Mouse (Mus musculus) CH12.LX (cell line): ENCODE results near the gene Dnah3. TPM values are rescaled to one million over a fixed set of nuclear protein-coding genes. Genes with fewer than 3 reads are reported as not detected.

Source experiments
- DNase-seq: peaks from one replicate; pipeline ENCODE4 v3.0.0-alpha.2; 2013; ENCODE audit errors: extremely low read depth
- H3K27ac ChIP-seq: 2 replicates; pipeline ENCODE4 v1.5.1; 2012; ENCODE audit warnings: low read depth, mild to moderate bottlenecking, control low read depth, moderate library complexity; ENCODE audit not compliant: insufficient read depth
- H3K27me3 ChIP-seq: replicated peaks from 2 replicates; pipeline ENCODE3; 2012; ENCODE audit warnings: inconsistent platforms
- H3K36me3 ChIP-seq, 2 experiments: replicated peaks in 1 of 2; 2 replicates each; pipeline versions ENCODE3 to v1.6.1; 2012; ENCODE audit warnings: inconsistent platforms in 1 of 2, low read length in 1 of 2, mild to moderate bottlenecking in 1 of 2, mixed read lengths in 1 of 2, moderate library complexity in 1 of 2; ENCODE audit not compliant: control insufficient read depth in 1 of 2, insufficient read depth in 1 of 2
- H3K4me1 ChIP-seq, 2 experiments: 2 replicates each; pipeline ENCODE4 v1.6.1; 2012; ENCODE audit warnings: inconsistent platforms in 1 of 2, moderate library complexity in 1 of 2; ENCODE audit not compliant: insufficient read depth in 2 of 2, control insufficient read depth in 1 of 2
- H3K4me2 ChIP-seq: 2 replicates; pipeline ENCODE4 v1.6.1; 2012; ENCODE audit warnings: low read depth, mild to moderate bottlenecking, control low read depth; ENCODE audit not compliant: poor library complexity, insufficient read depth, severe bottlenecking
- H3K4me3 ChIP-seq, 3 experiments: fragments of 150-350 bp in 1 of 3; sonication (generic) in 1 of 3; replicated peaks in 1 of 3; 2 replicates each; pipeline versions ENCODE3 to v1.5.1; 2011 to 2012; ENCODE audit warnings: low read depth in 2 of 3, low read length in 2 of 3, mild to moderate bottlenecking in 2 of 3, moderate library complexity in 2 of 3, control low read depth in 1 of 3, improper control_type of control experiment in 1 of 3, inconsistent platforms in 1 of 3, mixed read lengths in 1 of 3; ENCODE audit not compliant: poor library complexity in 1 of 3
- H3K79me2 ChIP-seq: replicated peaks from 2 replicates; pipeline ENCODE4 v1.6.1; 2012; ENCODE audit warnings: mild to moderate bottlenecking, moderate library complexity; ENCODE audit not compliant: control insufficient read depth, poor library complexity, insufficient read depth, severe bottlenecking; ENCODE audit errors: extremely low read depth
- H3K9ac ChIP-seq: 2 replicates; pipeline ENCODE4 v1.6.1; 2012; ENCODE audit warnings: low read depth, mild to moderate bottlenecking, control low read depth, moderate library complexity; ENCODE audit not compliant: insufficient read depth
- H3K9me3 ChIP-seq: replicated peaks from 2 replicates; pipeline ENCODE3; 2012; ENCODE audit warnings: low read length, inconsistent platforms, mixed read lengths
- BHLHE40 ChIP-seq: IDR thresholded peaks from 2 replicates; pipeline ENCODE4 v1.6.1; 2011; ENCODE audit warnings: mild to moderate bottlenecking, low read depth, low read length, improper control_type of control experiment
- CTCF ChIP-seq, 2 experiments: IDR thresholded peaks in 1 of 2; conservative IDR thresholded peaks in 1 of 2; 2 replicates each; pipeline ENCODE4 v1.5.1; 2011 to 2012; ENCODE audit warnings: low read depth in 2 of 2, low read length in 2 of 2, improper control_type of control experiment in 1 of 2, inconsistent platforms in 1 of 2, mild to moderate bottlenecking in 1 of 2, moderate library complexity in 1 of 2
- E2F4 ChIP-seq: IDR thresholded peaks from 2 replicates; pipeline ENCODE4 v1.6.1; 2011; ENCODE audit warnings: low read depth, low read length, improper control_type of control experiment; ENCODE audit not compliant: insufficient replicate concordance
- ELF1 ChIP-seq: IDR thresholded peaks from 2 replicates; pipeline ENCODE4 v1.6.1; 2014; ENCODE audit warnings: low read depth, mild to moderate bottlenecking, inconsistent platforms, low read length, improper control_type of control experiment
- EP300 ChIP-seq: IDR thresholded peaks from 2 replicates; pipeline ENCODE4 v1.6.1; 2011; ENCODE audit warnings: low read length, improper control_type of control experiment
- ETS1 ChIP-seq: conservative IDR thresholded peaks from 2 replicates; pipeline ENCODE4 v1.6.1; 2012; ENCODE audit warnings: low read depth, mild to moderate bottlenecking, inconsistent platforms, low read length, improper control_type of control experiment, moderate library complexity
- GABPA ChIP-seq: IDR thresholded peaks from 2 replicates; pipeline ENCODE4 v1.6.1; 2012; ENCODE audit warnings: low read depth, low read length, improper control_type of control experiment, inconsistent platforms; ENCODE audit not compliant: insufficient replicate concordance
- HCFC1 ChIP-seq: IDR thresholded peaks from 2 replicates; pipeline ENCODE4 v1.6.1; 2012; ENCODE audit warnings: low read depth, mild to moderate bottlenecking, inconsistent platforms, low read length, improper control_type of control experiment
- IRF4 ChIP-seq: IDR thresholded peaks from 2 replicates; pipeline ENCODE4 v1.6.1; 2014; ENCODE audit warnings: low read depth, mild to moderate bottlenecking, inconsistent platforms, low read length, improper control_type of control experiment
- JUND ChIP-seq: conservative IDR thresholded peaks from 2 replicates; pipeline ENCODE4 v1.6.1; 2011; ENCODE audit warnings: low read depth, low read length, improper control_type of control experiment
- MAX ChIP-seq: IDR thresholded peaks from 2 replicates; pipeline ENCODE4 v1.6.1; 2011; ENCODE audit warnings: low read length, improper control_type of control experiment
- MXI1 ChIP-seq: IDR thresholded peaks from 2 replicates; pipeline ENCODE4 v1.6.1; 2011; ENCODE audit warnings: mild to moderate bottlenecking, low read depth, low read length, improper control_type of control experiment
- NELFE ChIP-seq: IDR thresholded peaks from 2 replicates; pipeline ENCODE4 v1.6.1; 2011; ENCODE audit warnings: low read depth, low read length, improper control_type of control experiment
- NRF1 ChIP-seq: IDR thresholded peaks from 2 replicates; pipeline ENCODE4 v1.6.1; 2014; ENCODE audit warnings: low read depth, mild to moderate bottlenecking, inconsistent platforms, low read length, improper control_type of control experiment, moderate library complexity
- POLR2A ChIP-seq: IDR thresholded peaks from 2 replicates; pipeline ENCODE4 v1.6.1; 2011; ENCODE audit warnings: low read depth, mild to moderate bottlenecking, improper control_type of control experiment, low read length
- POLR2AphosphoS2 ChIP-seq: IDR thresholded peaks from 2 replicates; pipeline ENCODE4 v1.6.1; 2011; ENCODE audit warnings: low read depth, low read length, improper control_type of control experiment
- RAD21 ChIP-seq: IDR thresholded peaks from 2 replicates; pipeline ENCODE4 v1.6.1; 2011; ENCODE audit warnings: low read depth, mild to moderate bottlenecking, low read length, improper control_type of control experiment, moderate library complexity
- RCOR1 ChIP-seq: conservative IDR thresholded peaks from 2 replicates; pipeline ENCODE4 v1.6.1; 2012; ENCODE audit warnings: low read depth, mild to moderate bottlenecking, inconsistent platforms, low read length, improper control_type of control experiment
- SIN3A ChIP-seq: IDR thresholded peaks from 2 replicates; pipeline ENCODE4 v1.6.1; 2012; ENCODE audit warnings: low read length, improper control_type of control experiment, inconsistent platforms
- SMC3 ChIP-seq: IDR thresholded peaks from 2 replicates; pipeline ENCODE4 v1.6.1; 2011; ENCODE audit warnings: low read depth, low read length, improper control_type of control experiment
- UBTF ChIP-seq: IDR thresholded peaks from 2 replicates; pipeline ENCODE4 v1.6.1; 2012; ENCODE audit warnings: low read depth, mild to moderate bottlenecking, inconsistent platforms, low read length, improper control_type of control experiment, moderate library complexity
- USF1 ChIP-seq: IDR thresholded peaks from 2 replicates; pipeline ENCODE4 v1.6.1; 2014; ENCODE audit warnings: low read depth, mild to moderate bottlenecking, inconsistent platforms, low read length, improper control_type of control experiment
- ZKSCAN1 ChIP-seq: IDR thresholded peaks from 2 replicates; pipeline ENCODE4 v1.6.1; 2012; ENCODE audit warnings: low read depth, inconsistent platforms, low read length, improper control_type of control experiment, borderline replicate concordance
- ZMIZ1 ChIP-seq: IDR thresholded peaks from 2 replicates; pipeline ENCODE4 v1.6.1; 2012; ENCODE audit warnings: low read depth, mild to moderate bottlenecking, inconsistent platforms, low read length, improper control_type of control experiment
- dilution Hi-C: fragments of 300-500 bp; cut with MboI; formaldehyde crosslinking; loops from 2 replicates; pipeline ENCODE4 v1.14.3; 2020; ENCODE audit warnings: low sequenced_read_pairs; ENCODE audit not compliant: extremely low pct_unique_long_range_greater_than_20kb, extremely low pct_ligation_motif_present
- in situ Hi-C: fragments of 300-500 bp; cut with MboI; formaldehyde crosslinking; loops from 3 replicates; pipeline ENCODE4 v1.14.3; 2019; ENCODE audit warnings: low sequenced_read_pairs, low pct_ligation_motif_present, low pct_unique_long_range_greater_than_20kb, mixed read lengths
- polyA plus RNA-seq: library from polyadenylated mRNA; unstranded; fragments of >175 nt; gene quantifications from 2 replicates; pipeline ENCODE4 v1.2.1, GENCODE M21; 2012; ENCODE audit warnings: low read depth; ENCODE audit not compliant: insufficient read length
- total RNA-seq, 2 experiments: library from RNA; depleted of rRNA; stranded (reverse); fragments of 300-350 nt in 1 of 2; fragments of >200 nt in 1 of 2; gene quantifications; 2 replicates each; pipeline ENCODE4 v1.2.3; 2012 to 2014

The Dnah3 gene
- total and polyA plus RNA-seq, 3 experiments: not detected

- peaks cover 0 to 6% of the 10 kb centered on the region in 2 experiments; a peak in 1 of 4 replicates for H3K4me1 ChIP-seq
- dilution Hi-C loops: no loop called here
These were observed 214.7 kb downstream of the Dnah3 start for GRCm38 (mm10) chr7:119880345-119880744.

DNA sequence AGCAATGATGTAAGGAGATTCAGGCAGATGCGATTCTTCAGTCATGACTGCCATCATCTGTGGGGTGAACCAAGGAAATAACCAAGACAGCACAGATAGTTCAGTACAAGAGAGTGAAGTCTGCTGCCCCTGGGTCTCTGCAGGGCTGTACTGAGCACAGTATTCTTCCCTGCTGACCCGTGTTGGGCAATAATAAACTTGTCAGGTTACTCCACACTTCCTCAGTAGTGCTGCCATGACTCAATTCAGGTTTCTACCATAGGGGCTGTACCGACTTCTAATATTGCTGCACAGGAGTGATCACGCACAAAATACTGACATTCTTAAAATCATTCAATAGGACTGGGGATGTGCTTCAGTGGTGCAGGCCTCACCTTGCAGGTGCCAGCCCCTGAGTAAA lies 215.9 kb downstream of the Dnah3 start:
- H3K27me3 ChIP-seq: no peaks in the 10 kb centered on the region
- in situ Hi-C loops: no loop called here
- H3K4me1 ChIP-seq: peaks cover 0 to 6% of the 10 kb centered on the region in 2 experiments; a peak in 1 of 4 replicates
- dilution Hi-C loops: no loop called here
- no peaks in the 10 kb centered on the region for H3K79me2 ChIP-seq
- H3K4me2 ChIP-seq: no peak overlapping the region
- H3K36me3 ChIP-seq: peaks cover 0 to 11% of the 10 kb centered on the region in 2 experiments
- H3K27ac ChIP-seq: no peak overlapping the region
- TF ChIP-seq HCFC1 (no peak), GABPA (no peak), IRF4 (no peak)
- H3K4me3 ChIP-seq: no peak overlapping the region
- H3K9ac ChIP-seq: no peak overlapping the region
- no peaks in the 10 kb centered on the region for H3K9me3 ChIP-seq
- no peak for DNase-seq

More at GRCm38 (mm10) chr7:119880345-119880744, 214.7 kb downstream of the Dnah3 start:
- Histone ChIP-seq H3K9ac (no peak overlapping the region), H3K79me2 (no peaks in the 10 kb centered on the region), H3K9me3 (no peaks in the 10 kb centered on the region), H3K4me2 (no peak overlapping the region), H3K36me3 (peaks cover 0 to 9% of the 10 kb centered on the region in 2 experiments), H3K4me3 (no peak overlapping the region), H3K27ac (no peak overlapping the region), H3K27me3 (no peaks in the 10 kb centered on the region)
- in situ Hi-C loops: no loop called here
- no peak for DNase-seq
- TF ChIP-seq SMC3 (no peak), MXI1 (no peak), MAX (no peak), ELF1 (no peak), ETS1 (no peak)

- no peaks in the 10 kb centered on the region for H3K27me3 ChIP-seq
- in situ Hi-C loops: no loop called here
- TF ChIP-seq ZMIZ1: no peak
- TF ChIP-seq ZKSCAN1: no peak
- TF ChIP-seq POLR2A: no peak
- TF ChIP-seq CTCF (conservative IDR thresholded peaks at IDR 0.05 in 1 of 2, IDR thresholded peaks at IDR 0.05 in 1 of 2; ENCODE audit: low read depth in 2 of 2, low read length in 2 of 2): no peak
- TF ChIP-seq BHLHE40: no peak
- no peak for TF ChIP-seq RAD21
- no peak for TF ChIP-seq EP300
- no peak for TF ChIP-seq IRF4
- TF ChIP-seq E2F4: no peak
- TF ChIP-seq MAX: no peak
- TF ChIP-seq NELFE: no peak
- TF ChIP-seq RCOR1: no peak
- TF ChIP-seq UBTF: no peak
- TF ChIP-seq SIN3A: no peak
- no peak for TF ChIP-seq NRF1
- no peak for TF ChIP-seq MXI1
- no peak for TF ChIP-seq USF1
- no peak for TF ChIP-seq POLR2AphosphoS2
- TF ChIP-seq JUND: no peak
- TF ChIP-seq, all 38 proteins: peak for 0
- peaks cover 6 to 14% of the 10 kb centered on the region in 2 experiments; a peak in 2 of 4 replicates for H3K4me1 ChIP-seq
- H3K36me3 ChIP-seq: peaks cover 0 to 11% of the 10 kb centered on the region in 2 experiments
- no peak overlapping the region for H3K4me3 ChIP-seq
- no peak for DNase-seq
- dilution Hi-C loops: no loop called here
- no peak overlapping the region for H3K27ac ChIP-seq
- no peak overlapping the region for H3K9ac ChIP-seq
- H3K9me3 ChIP-seq: no peaks in the 10 kb centered on the region
- H3K79me2 ChIP-seq: no peaks in the 10 kb centered on the region
- no peak overlapping the region for H3K4me2 ChIP-seq
These were observed 219.2 kb downstream of the Dnah3 start for GRCm38 (mm10) chr7:119875776-119876440.
